ENCODE assay signal across 8 mouse cellular contexts in the genomic region with DNA sequence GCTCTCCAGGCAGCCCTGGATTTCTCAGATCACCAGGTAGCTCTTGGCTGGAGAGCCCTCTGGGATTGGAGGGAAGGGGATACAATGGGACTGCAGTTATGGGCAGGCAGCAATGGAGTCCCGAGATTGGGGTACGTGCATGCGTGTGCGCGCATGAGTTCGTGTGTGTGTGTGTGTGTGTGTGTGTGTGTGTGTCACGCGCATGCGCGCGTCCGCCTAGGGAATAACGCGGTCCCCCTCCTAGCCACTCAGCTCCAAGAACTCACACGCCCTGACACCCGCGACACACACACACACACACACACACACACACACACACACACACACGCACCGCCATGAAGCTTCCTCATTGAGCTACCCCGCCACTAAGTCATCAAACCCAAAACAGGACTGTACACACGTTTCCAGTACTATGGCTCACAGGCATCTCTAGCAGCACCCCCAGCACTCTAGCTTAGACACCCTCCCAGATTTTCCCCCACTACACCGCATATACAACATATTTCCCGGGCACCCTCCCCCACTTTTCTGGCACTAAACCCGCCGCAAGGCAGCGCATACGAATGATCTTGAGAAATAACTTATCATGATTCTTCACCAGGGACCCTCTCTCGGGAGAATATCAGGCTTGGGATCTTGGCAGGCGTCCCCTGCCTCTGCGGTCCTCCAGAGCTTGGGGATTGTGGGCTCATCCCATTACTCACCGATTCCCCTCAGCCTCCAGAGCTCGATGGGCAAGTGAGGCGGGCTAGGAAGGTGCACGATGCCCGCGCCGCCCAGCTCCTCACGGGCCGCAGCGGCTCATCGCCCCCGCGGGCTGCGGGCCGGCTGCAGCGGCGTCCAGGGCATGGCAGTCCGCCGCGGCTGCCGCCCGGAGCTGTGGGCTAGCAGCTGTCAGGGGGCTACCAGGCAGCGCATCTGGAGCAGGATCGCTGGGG. TPM values are rescaled to one million over a fixed set of nuclear protein-coding genes. Genes with fewer than 3 reads are reported as not detected.
DNase-seq lines count a peak whose midpoint lies in the region; ATAC-seq and TF ChIP-seq lines count a peak whose summit lies in the region.

No protein-coding gene starts in this region.

- no peak overlapping the region for H3K27ac ChIP-seq in bone marrow macrophage, adult 2 months (ENCODE audit: insufficient read depth, low read depth, low read length)
- H3K27ac ChIP-seq in embryonic facial prominence, embryonic 15.5 days (replicated peaks), result peak overlapping the region; percentile 61
- peak overlapping the region; percentile 90 for H3K27ac ChIP-seq in midbrain, embryonic 15.5 days

- no peak for TF ChIP-seq CTCF in bone marrow macrophage, adult 2 months (IDR thresholded peaks at IDR 0.05; ENCODE audit: low read depth, low read length)

- WGBS in embryonic facial prominence, embryonic 15.5 days, result 1% methylated on average over 52 of the region's 54 CpGs
- WGBS in midbrain, embryonic 15.5 days, result under 1% methylated on average over 45 of the region's 54 CpGs

- peak overlapping the region; percentile 96 for H3K4me2 ChIP-seq in embryonic facial prominence, embryonic 15.5 days (replicated peaks)
- peak overlapping the region; percentile 83 for H3K4me2 ChIP-seq in midbrain, embryonic 15.5 days

- no peaks in the 10 kb centered on the region for H3K4me1 ChIP-seq in bone marrow macrophage, adult 2 months (ENCODE audit: control insufficient read depth, insufficient read depth, low read length)
- peaks cover 8% of the 10 kb centered on the region for H3K4me1 ChIP-seq in embryonic facial prominence, embryonic 15.5 days
- H3K4me1 ChIP-seq in midbrain, embryonic 15.5 days, result peaks cover 18% of the 10 kb centered on the region

- H3K4me3 ChIP-seq in bone marrow macrophage, adult 2 months (ENCODE audit: insufficient read depth, low read length), result peak overlapping the region; percentile 10; the same call in 1 of the 2 replicates
- H3K4me3 ChIP-seq in embryonic facial prominence, embryonic 15.5 days (replicated peaks), result peak overlapping the region; percentile 56
- H3K4me3 ChIP-seq in midbrain, embryonic 15.5 days, result peak overlapping the region; percentile 62

- H3K9ac ChIP-seq in embryonic facial prominence, embryonic 15.5 days, result peak overlapping the region; percentile 51
- peak overlapping the region; percentile 81 for H3K9ac ChIP-seq in midbrain, embryonic 15.5 days

- peak; percentile 51 for ATAC-seq in embryonic facial prominence, embryonic 15.5 days (ENCODE audit: insufficient number of reproducible peaks, low FRiP score, low TSS enrichment, low read depth)
- ATAC-seq in midbrain, embryonic 15.5 days (replicated peaks), result peak; percentile 83

- no peak for TF ChIP-seq POLR2A in bone marrow macrophage, adult 2 months (IDR thresholded peaks at IDR 0.05; ENCODE audit: borderline replicate concordance, low read depth, low read length)

- intact Hi-C loops in heart, postnatal 10 days (cut with DNase I), result no loop called here
- intact Hi-C loops in left cerebral cortex, postnatal 14 days (cut with DNase I), result loop anchor here (5.0 kb wide), 2 partner anchors 105 to 125 kb away; no protein-coding TSS in a partner anchor

- DNase-seq in MN1 (ENCODE audit: low spot score), result peak; percentile 61
- peak; percentile 3 to 13 for DNase-seq in heart, postnatal 10 days
- peak; percentile 73 to 87 for DNase-seq in left cerebral cortex, postnatal 14 days (ENCODE audit: low spot score in 2 of 2)
- DNase-seq in urinary bladder, postnatal 4 days (ENCODE audit: low spot score in 2 of 2), result no peak
- no peak for DNase-seq in urinary bladder, postnatal 10 days (ENCODE audit: low spot score)

- H3K27me3 ChIP-seq in embryonic facial prominence, embryonic 15.5 days, result peaks cover 15% of the 10 kb centered on the region; the same call in 1 of the 2 replicates
- H3K27me3 ChIP-seq in midbrain, embryonic 15.5 days (replicated peaks), result peaks cover 7% of the 10 kb centered on the region

- no peaks in the 10 kb centered on the region for H3K36me3 ChIP-seq in embryonic facial prominence, embryonic 15.5 days
- H3K36me3 ChIP-seq in midbrain, embryonic 15.5 days (replicated peaks), result no peaks in the 10 kb centered on the region

- no peaks in the 10 kb centered on the region for H3K9me3 ChIP-seq in embryonic facial prominence, embryonic 15.5 days (replicated peaks)
- no peaks in the 10 kb centered on the region for H3K9me3 ChIP-seq in midbrain, embryonic 15.5 days

RNA-seq across cellular contexts. Expression of gene Slc8a3, which starts 0.8 kb away (rescaled TPM):
- not detected in 2 replicates for polyA plus RNA-seq in bone marrow macrophage, adult 2 months (2012; ENCODE audit: insufficient read depth, insufficient read length, missing spikeins)
- polyA plus RNA-seq in embryonic facial prominence, embryonic 15.5 days (2015; fragmentation: Nextera tagmentation; extraction: Ambion mirVana), result 6.2 and 6.7 TPM in 2 replicates
- under 1 TPM; 0.26 to 0.27 TPM for total RNA-seq in heart, postnatal 10 days (2021)
- 10 to 100 TPM; 23.0 to 27.3 TPM for total RNA-seq in left cerebral cortex, postnatal 14 days (2021)
- polyA plus RNA-seq in midbrain, embryonic 15.5 days (2015; fragmentation: Nextera tagmentation; extraction: Ambion mirVana), result 9.5 and 9.6 TPM in 2 replicates

RNA-seq across cellular contexts. Expression of gene Gm4787, which starts 47.1 kb away (rescaled TPM):
- 0.88 and 1.2 TPM in 2 replicates for polyA plus RNA-seq in bone marrow macrophage, adult 2 months (2012; ENCODE audit: insufficient read depth, insufficient read length, missing spikeins)
- polyA plus RNA-seq in embryonic facial prominence, embryonic 15.5 days (2015; fragmentation: Nextera tagmentation; extraction: Ambion mirVana), result 0.16 and 0.25 TPM in 2 replicates
- under 1 TPM; 0.45 to 0.55 TPM for total RNA-seq in heart, postnatal 10 days (2021)
- 1 to 10 TPM; 1.3 to 2.0 TPM for total RNA-seq in left cerebral cortex, postnatal 14 days (2021)
- polyA plus RNA-seq in midbrain, embryonic 15.5 days (2015; fragmentation: Nextera tagmentation; extraction: Ambion mirVana), result 0.15 and 0.19 TPM in 2 replicates

Comparison
In these comparisons a context has a peak if more than half of its experiments do, and no peak if none do; other contexts are left out.
1. DNase-seq: peak in MN1 (single experiment), heart, postnatal 10 days (2 of 2) and left cerebral cortex, postnatal 14 days (2 of 2); none in urinary bladder, postnatal 4 days (0 of 2) and urinary bladder, postnatal 10 days (single experiment).
2. H3K4me3 ChIP-seq: peak in every context shown above with its lines; median percentile 62 in midbrain, embryonic 15.5 days; 56 in embryonic facial prominence, embryonic 15.5 days; 10 in bone marrow macrophage, adult 2 months.